Mouse (Mus musculus) kidney, postnatal 0 days (tissue): ENCODE results near the gene Olfr464. TPM values are rescaled to one million over a fixed set of nuclear protein-coding genes. Genes with fewer than 3 reads are reported as not detected.

ENCODE experiments used
- ATAC-seq: fragments of 200-750 bp; cut with Nextera tagmentation; replicated peaks from 2 replicates; pipeline ENCODE4 v1.8.0; 2017; ENCODE audit warnings: low read depth, moderate number of reproducible peaks, moderate TSS enrichment, moderate library complexity; ENCODE audit not compliant: low FRiP score
- DNase-seq: peaks from one replicate; pipeline ENCODE4 v3.0.0-alpha.2; 2016; ENCODE audit warnings: low spot score
- H3K27ac ChIP-seq: fragments of 300-500 bp; sonication (generic); 2 replicates; pipeline ENCODE4 v1.5.1; 2014; ENCODE audit warnings: mild to moderate bottlenecking
- H3K27me3 ChIP-seq: fragments of 300-500 bp; sonication (generic); 2 replicates; pipeline ENCODE4 v1.6.1; 2014; ENCODE audit warnings: low read length, mixed read lengths; ENCODE audit not compliant: insufficient read depth
- H3K36me3 ChIP-seq: fragments of 300-500 bp; sonication (generic); 2 replicates; pipeline ENCODE4 v1.6.1; 2014; ENCODE audit warnings: low read length, mixed read lengths; ENCODE audit not compliant: insufficient read depth
- H3K4me1 ChIP-seq: fragments of 300-500 bp; sonication (generic); replicated peaks from 2 replicates; pipeline ENCODE4 v1.6.1; 2014; ENCODE audit warnings: antibody characterized with exemption, low read length, mixed read lengths; ENCODE audit not compliant: insufficient read depth
- H3K4me2 ChIP-seq: fragments of 300-500 bp; sonication (generic); 2 replicates; pipeline ENCODE4 v1.6.1; 2014; ENCODE audit warnings: mild to moderate bottlenecking, low read length, moderate library complexity, mixed read lengths
- H3K4me3 ChIP-seq: fragments of 300-500 bp; sonication (generic); replicated peaks from 2 replicates; pipeline ENCODE4 v1.5.1; 2014; ENCODE audit warnings: low read depth, low read length
- H3K9ac ChIP-seq: fragments of 300-500 bp; sonication (generic); 2 replicates; pipeline ENCODE4 v1.6.1; 2014; ENCODE audit warnings: low read depth, low read length
- H3K9me3 ChIP-seq: fragments of 300-500 bp; sonication (generic); replicated peaks from 2 replicates; pipeline ENCODE4 v1.6.1; 2016; ENCODE audit warnings: low read length, inconsistent platforms, mixed read lengths
- CTCF ChIP-seq: IDR thresholded peaks from 2 replicates; pipeline ENCODE4 v1.5.1; 2016; ENCODE audit warnings: antibody characterized with exemption, low read depth, mild to moderate bottlenecking, moderate library complexity
- WGBS: fragments of 180-500 bp; shearing (Covaris S2); extraction: QIAGEN DNeasy Blood & Tissue Kit; methylation state at CpG from one replicate; pipeline ENCODE4 v1.1.7; 2014; 5-methylcytosine and 5-hydroxymethylcytosine counted together
- polyA plus RNA-seq: library from polyadenylated mRNA; unstranded; fragments of >200 nt; fragmentation: Nextera tagmentation; extraction: Ambion mirVana; gene quantifications from 2 replicates; pipeline ENCODE4 v1.2.1, GENCODE M21; 2015

Olfr464 gene
- not detected in 2 replicates for polyA plus RNA-seq

DNA sequence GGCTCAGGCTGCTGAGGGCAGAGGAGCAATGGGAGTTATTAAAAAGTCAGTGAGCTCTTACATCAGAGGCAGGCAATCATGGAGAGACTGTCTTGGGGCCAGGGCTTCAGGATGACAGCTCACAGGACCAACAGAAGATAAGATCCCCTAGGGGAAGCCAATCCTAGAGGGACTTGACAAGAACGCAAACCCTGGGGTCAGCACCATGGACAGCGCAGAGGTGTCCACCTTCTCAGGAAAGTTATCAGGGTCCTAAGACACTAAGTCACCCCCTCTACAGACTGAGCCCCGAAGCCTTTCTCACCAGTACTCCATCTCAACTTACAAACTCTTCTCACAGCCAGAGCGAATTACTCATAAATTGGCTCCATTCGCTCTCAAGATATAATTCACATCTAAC lies at the start of gene Olfr464:
Gene Olfr464, minus strand, starts transcription at position 2 of the 400 bp plus-strand sequence.
- H3K4me1 ChIP-seq: no peaks in the 10 kb centered on the region
- DNase-seq (peak; percentile 50), ATAC-seq (no peak)
- no peak for TF ChIP-seq CTCF
- H3K9ac ChIP-seq: no peak within 1 kb of the TSS
- H3K4me2 ChIP-seq: no peak within 1 kb of the TSS
- no peaks in the 10 kb centered on the region for H3K36me3 ChIP-seq
- 28% methylated on average over 5 of the region's 5 CpGs for WGBS
- H3K27ac ChIP-seq: no peak within 1 kb of the TSS
- H3K27me3 ChIP-seq: no peaks in the 10 kb centered on the region
- H3K4me3 ChIP-seq: no peak within 1 kb of the TSS
- no peaks in the 10 kb centered on the region for H3K9me3 ChIP-seq

DNA sequence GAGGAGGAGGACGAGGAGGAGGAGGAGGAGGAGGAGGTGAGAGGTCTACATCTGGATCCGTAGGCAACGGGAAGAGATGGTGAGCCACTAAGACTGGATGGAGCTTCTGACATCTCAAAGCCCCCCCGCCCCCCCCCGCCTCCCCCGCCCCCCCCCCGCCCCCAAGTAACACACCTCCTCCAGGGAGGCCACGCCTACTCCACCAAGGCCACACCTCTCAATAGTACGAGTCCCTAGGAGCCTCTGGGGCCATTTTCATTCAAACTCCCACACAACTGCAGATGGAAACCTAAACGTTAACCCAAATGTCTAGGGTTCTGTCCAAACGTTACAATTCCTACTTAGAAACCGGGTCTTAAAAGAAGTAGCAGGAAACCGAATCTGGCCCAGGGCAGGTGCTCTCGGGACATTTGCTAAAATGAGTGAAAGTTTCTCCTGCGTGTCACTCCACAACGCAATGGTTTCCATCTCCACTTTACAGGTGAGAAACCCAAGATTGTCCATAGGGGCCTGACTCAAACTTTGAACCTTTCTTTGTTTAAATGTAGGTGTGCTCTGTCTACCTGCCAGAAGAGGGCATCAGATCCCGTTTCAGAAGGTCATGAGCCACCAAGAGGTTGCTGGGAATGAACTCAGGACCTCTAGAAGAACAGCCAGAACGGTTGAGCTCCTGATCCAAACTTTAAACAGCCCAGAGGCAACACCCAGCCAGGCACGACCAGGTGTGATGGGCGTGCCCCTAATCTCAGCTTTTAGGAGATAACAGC lies 47.8 kb upstream of the Olfr464 start:
- ATAC-seq (no peak), DNase-seq (no peak)
- Histone ChIP-seq H3K9me3 (no peaks in the 10 kb centered on the region), H3K27me3 (no peaks in the 10 kb centered on the region), H3K27ac (no peak overlapping the region), H3K4me2 (no peak overlapping the region), H3K36me3 (no peaks in the 10 kb centered on the region), H3K4me1 (no peaks in the 10 kb centered on the region), H3K4me3 (no peak overlapping the region), H3K9ac (no peak overlapping the region)
- TF ChIP-seq CTCF: peak; percentile 45
- WGBS: 16% methylated on average over 17 of the region's 20 CpGs

DNA sequence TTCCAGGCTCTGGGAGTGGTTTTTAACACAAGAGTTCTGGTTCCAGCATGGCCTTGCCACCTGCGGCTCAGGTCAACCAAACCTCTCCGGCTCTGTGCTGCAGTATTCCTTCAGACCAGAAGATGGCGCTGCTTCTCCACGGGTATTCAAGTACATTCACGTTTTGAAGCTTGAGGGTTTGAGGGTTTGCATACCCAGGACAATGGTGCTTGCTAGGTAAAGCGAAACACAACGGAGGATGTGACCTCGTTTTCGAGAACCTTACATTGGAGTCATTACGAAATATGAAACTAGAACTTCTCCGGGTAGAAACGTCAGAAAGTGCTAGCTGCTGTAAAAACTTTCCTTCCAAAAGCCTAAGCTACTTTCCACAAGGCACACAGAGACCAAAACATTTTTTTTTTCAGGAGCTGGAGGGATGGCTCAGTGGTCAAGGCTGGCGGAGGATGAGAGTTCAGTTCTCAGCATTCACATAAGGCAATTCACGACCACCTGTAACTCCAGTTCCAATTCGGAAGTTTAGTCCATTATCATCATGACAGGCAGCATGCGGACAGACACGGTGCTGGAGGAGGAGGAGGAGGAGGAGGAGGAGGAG lies 47.0 kb upstream of the Olfr464 start:
- Histone ChIP-seq H3K36me3 (no peaks in the 10 kb centered on the region), H3K4me2 (peak overlapping the region; percentile 56), H3K9me3 (no peaks in the 10 kb centered on the region), H3K4me1 (no peaks in the 10 kb centered on the region), H3K27me3 (no peaks in the 10 kb centered on the region), H3K9ac (no peak overlapping the region), H3K4me3 (no peak overlapping the region), H3K27ac (no peak overlapping the region)
- ATAC-seq (no peak), DNase-seq (peak; percentile 88)
- WGBS: 1% methylated on average over 16 of the region's 17 CpGs
- TF ChIP-seq CTCF: peak; percentile 97

DNA sequence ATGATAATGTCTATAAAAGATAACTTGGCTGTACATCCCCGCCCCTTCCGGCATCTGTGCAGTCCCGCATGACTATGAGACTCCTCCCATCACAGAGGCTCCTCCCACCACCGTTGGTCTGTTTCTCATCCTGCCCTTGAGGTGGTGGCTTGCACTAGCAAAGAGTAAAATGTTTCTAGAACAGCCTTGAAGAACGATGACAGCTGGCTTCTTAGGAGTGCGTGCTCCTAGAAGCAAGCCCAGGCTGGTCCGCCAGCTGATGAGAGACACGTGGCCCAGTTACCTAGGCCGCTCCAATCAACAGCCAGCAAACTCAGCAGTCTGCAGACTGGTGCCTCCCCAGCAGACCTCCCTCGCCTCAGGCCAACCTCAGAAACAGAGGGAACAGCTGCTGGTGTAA lies 45.4 kb upstream of the Olfr464 start:
- 0 out of 2 replicates have a peak, but pooled peaks have one; percentile 46 for ATAC-seq
- no peak overlapping the region for H3K4me3 ChIP-seq
- H3K4me1 ChIP-seq: no peaks in the 10 kb centered on the region
- H3K9ac ChIP-seq: no peak overlapping the region
- H3K27ac ChIP-seq: no peak overlapping the region
- no peak overlapping the region for H3K4me2 ChIP-seq
- DNase-seq: no peak
- no peaks in the 10 kb centered on the region for H3K9me3 ChIP-seq
- H3K36me3 ChIP-seq: no peaks in the 10 kb centered on the region
- TF ChIP-seq CTCF: no peak
- WGBS: 31% methylated on average over 10 of the region's 10 CpGs
- no peaks in the 10 kb centered on the region for H3K27me3 ChIP-seq

DNA sequence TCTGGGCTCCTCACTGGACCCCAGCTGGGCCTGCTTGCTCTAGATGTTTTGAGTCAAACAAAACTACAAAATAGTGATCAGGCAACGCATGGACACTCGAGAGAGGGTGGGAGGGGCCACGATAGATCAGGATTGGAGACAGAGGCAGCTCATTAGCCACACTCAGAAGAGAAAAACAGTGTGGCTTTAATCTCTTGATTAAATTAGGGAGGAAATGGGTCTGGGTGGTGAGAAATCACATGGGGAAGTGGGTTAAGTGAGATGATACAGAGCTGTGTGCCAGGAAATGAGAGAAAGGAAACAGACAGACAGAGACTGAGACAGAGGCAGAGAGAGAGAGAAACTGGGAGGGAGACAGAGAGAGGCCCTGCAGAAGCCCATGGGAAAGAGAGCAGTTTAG lies 44.5 kb upstream of the Olfr464 start:
- H3K36me3 ChIP-seq: no peaks in the 10 kb centered on the region
- no peaks in the 10 kb centered on the region for H3K27me3 ChIP-seq
- ATAC-seq: no peak
- TF ChIP-seq CTCF: no peak
- H3K27ac ChIP-seq: no peak overlapping the region
- H3K4me2 ChIP-seq: no peak overlapping the region
- no peak for DNase-seq
- H3K4me1 ChIP-seq: no peaks in the 10 kb centered on the region
- no peak overlapping the region for H3K4me3 ChIP-seq
- H3K9me3 ChIP-seq: no peaks in the 10 kb centered on the region
- 46% methylated on average over 3 of the region's 3 CpGs for WGBS
- H3K9ac ChIP-seq: no peak overlapping the region

DNA sequence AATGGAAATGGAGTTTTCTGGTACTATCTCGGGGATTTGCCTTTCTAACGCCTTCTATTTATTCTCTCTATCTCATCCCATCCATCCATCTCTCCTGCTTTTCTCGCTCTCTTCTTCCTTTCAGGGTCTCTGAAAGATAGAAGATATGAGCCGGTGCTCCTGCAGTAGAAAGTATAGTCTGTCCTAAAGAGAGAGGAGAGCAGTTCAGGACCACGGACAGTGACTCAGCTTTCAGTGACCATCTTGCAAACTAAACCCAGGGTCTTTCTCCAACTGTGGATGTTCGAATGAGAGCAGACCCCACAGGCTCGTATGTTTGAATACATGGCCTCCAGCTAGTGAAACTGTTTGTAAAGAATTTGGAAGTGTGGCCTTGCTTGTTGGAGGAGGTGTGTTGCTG lies 36.3 kb upstream of the Olfr464 start:
- ATAC-seq (no peak), DNase-seq (peak; percentile 78)
- no peak overlapping the region for H3K4me3 ChIP-seq
- no peak overlapping the region for H3K9ac ChIP-seq
- no peaks in the 10 kb centered on the region for H3K9me3 ChIP-seq
- WGBS: 34% methylated on average over 7 of the region's 7 CpGs
- H3K27ac ChIP-seq: no peak overlapping the region
- no peaks in the 10 kb centered on the region for H3K27me3 ChIP-seq
- no peak for TF ChIP-seq CTCF
- H3K4me1 ChIP-seq: no peaks in the 10 kb centered on the region
- H3K4me2 ChIP-seq: no peak overlapping the region
- no peaks in the 10 kb centered on the region for H3K36me3 ChIP-seq
